18 mouse cellular contexts compared by ENCODE assay signal in the genomic region with DNA sequence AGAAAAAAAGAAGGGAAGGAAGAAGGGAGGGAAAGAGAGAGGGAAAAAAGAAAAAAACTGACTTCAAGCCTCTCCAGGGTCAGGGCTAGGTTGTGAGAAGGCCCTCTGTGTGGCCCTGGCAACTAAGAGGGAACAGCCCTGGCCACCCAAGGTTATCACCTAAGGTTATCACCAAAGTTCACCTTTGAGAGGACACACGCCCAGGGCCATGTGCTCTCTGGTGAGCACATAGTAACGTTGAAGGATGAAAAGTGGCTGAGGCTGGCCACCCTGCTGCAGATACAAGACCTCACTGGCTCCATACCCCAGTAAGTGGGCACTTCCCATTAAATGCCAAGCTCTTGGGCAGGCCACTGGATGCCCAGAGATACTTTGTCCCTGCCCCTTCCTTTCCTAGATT. TPM values are rescaled to one million over a fixed set of nuclear protein-coding genes. Genes with fewer than 3 reads are reported as not detected.
DNase-seq lines count a peak whose midpoint lies in the region; ATAC-seq lines count a peak whose summit lies in the region.
"Had no signal": no experiment of that assay in that cellular context is flagged by ENCODE, and none has a peak within 500 bp of the region (broad histone marks: within the 10 kb centered on the region; RNA-seq: fewer than 3 reads in every experiment).

No protein-coding gene starts in this region.

- DNase-seq in hindbrain, embryonic 10.5 days (ENCODE audit: low spot score): no peak
- DNase-seq in neural tube, embryonic 10.5 days (ENCODE audit: extremely low spot score, low spot score): no peak
- DNase-seq in right cerebral cortex, postnatal 25 days: no peak
- DNase-seq in layer of hippocampus, postnatal 25 days (ENCODE audit: extremely low spot score in 1 of 2, low spot score in 1 of 2): no peak
- DNase-seq: adrenal gland, postnatal 10 days; cerebellum, adult 2 months; gastrocnemius, postnatal 10 days; kidney, postnatal 25 days; left cerebral cortex, postnatal 4 days; lung, postnatal 36 days; thymus, postnatal 25 days had no signal

- no peak for ATAC-seq in hindbrain, embryonic 12.5 days (ENCODE audit: low FRiP score)
- no peak for ATAC-seq in neural tube, embryonic 13.5 days (ENCODE audit: low read depth)
- no peak for ATAC-seq in limb, embryonic 12.5 days (ENCODE audit: insufficient number of reproducible peaks, insufficient read depth, low FRiP score, low TSS enrichment, low read depth)
- peak; percentile 67 for ATAC-seq in liver, embryonic 16.5 days (ENCODE audit: low read depth)
- ATAC-seq: CD4-positive, CD25-positive, alpha-beta regulatory T cell, adult 4 months had no signal

- H3K4me2 ChIP-seq in hindbrain, embryonic 12.5 days (replicated peaks): no peak overlapping the region
- H3K4me2 ChIP-seq in neural tube, embryonic 13.5 days: no peak overlapping the region
- peak overlapping the region; percentile 54 for H3K4me2 ChIP-seq in limb, embryonic 12.5 days
- no peak overlapping the region for H3K4me2 ChIP-seq in liver, embryonic 16.5 days (ENCODE audit: low read depth, low read length)

- peaks cover 91% of the 10 kb centered on the region for H3K4me1 ChIP-seq in hindbrain, embryonic 10.5 days (replicated peaks)
- peaks cover 52% of the 10 kb centered on the region for H3K4me1 ChIP-seq in hindbrain, embryonic 12.5 days
- H3K4me1 ChIP-seq in neural tube, embryonic 13.5 days (replicated peaks): peaks cover 61% of the 10 kb centered on the region
- H3K4me1 ChIP-seq in limb, embryonic 12.5 days (replicated peaks): peaks cover 100% of the 10 kb centered on the region
- H3K4me1 ChIP-seq in liver, embryonic 16.5 days (ENCODE audit: control insufficient read depth, low read depth, low read length): peaks cover 23% of the 10 kb centered on the region

- 64% methylated on average over 2 of the region's 2 CpGs for WGBS in hindbrain, embryonic 10.5 days
- 59% methylated on average over 2 of the region's 2 CpGs for WGBS in hindbrain, embryonic 12.5 days
- 68% methylated on average over 2 of the region's 2 CpGs for WGBS in neural tube, embryonic 13.5 days
- 47% methylated on average over 2 of the region's 2 CpGs for WGBS in limb, embryonic 12.5 days
- WGBS in liver, embryonic 16.5 days (ENCODE audit: insufficient replicate concordance): 39% methylated on average over 2 of the region's 2 CpGs

- H3K9me3 ChIP-seq in hindbrain, embryonic 10.5 days: no peaks in the 10 kb centered on the region
- no peaks in the 10 kb centered on the region for H3K9me3 ChIP-seq in hindbrain, embryonic 12.5 days (replicated peaks)
- H3K9me3 ChIP-seq in neural tube, embryonic 13.5 days: no peaks in the 10 kb centered on the region
- no peaks in the 10 kb centered on the region for H3K9me3 ChIP-seq in limb, embryonic 12.5 days
- no peaks in the 10 kb centered on the region for H3K9me3 ChIP-seq in liver, embryonic 16.5 days (replicated peaks; ENCODE audit: control insufficient read depth, low read length)
- H3K9me3 ChIP-seq: midbrain, embryonic 10.5 days had no signal

- H3K27me3 ChIP-seq in hindbrain, embryonic 10.5 days (ENCODE audit: insufficient read depth, poor library complexity, severe bottlenecking): no peaks in the 10 kb centered on the region
- H3K27me3 ChIP-seq in hindbrain, embryonic 12.5 days: no peaks in the 10 kb centered on the region
- no peaks in the 10 kb centered on the region for H3K27me3 ChIP-seq in neural tube, embryonic 13.5 days
- H3K27me3 ChIP-seq in limb, embryonic 12.5 days: no peaks in the 10 kb centered on the region
- H3K27me3 ChIP-seq in liver, embryonic 16.5 days (ENCODE audit: control insufficient read depth, insufficient read depth, low read depth, low read length): no peaks in the 10 kb centered on the region

- 0 out of 2 replicates have a peak overlapping the region, but pooled peaks have one; percentile 74 for H3K27ac ChIP-seq in hindbrain, embryonic 10.5 days
- no peak overlapping the region for H3K27ac ChIP-seq in hindbrain, embryonic 12.5 days
- 0 out of 2 replicates have a peak overlapping the region, but pooled peaks have one; percentile 33 for H3K27ac ChIP-seq in neural tube, embryonic 13.5 days (replicated peaks)
- H3K27ac ChIP-seq in limb, embryonic 12.5 days: peak overlapping the region; percentile 93
- no peak overlapping the region for H3K27ac ChIP-seq in liver, embryonic 16.5 days (ENCODE audit: low read length)

- H3K4me3 ChIP-seq in hindbrain, embryonic 10.5 days: no peak overlapping the region
- no peak overlapping the region for H3K4me3 ChIP-seq in hindbrain, embryonic 12.5 days
- H3K4me3 ChIP-seq in neural tube, embryonic 13.5 days: no peak overlapping the region
- no peak overlapping the region for H3K4me3 ChIP-seq in limb, embryonic 12.5 days (replicated peaks)
- no peak overlapping the region for H3K4me3 ChIP-seq in liver, embryonic 16.5 days (ENCODE audit: low read depth, low read length)
- H3K4me3 ChIP-seq: erythroblast, embryonic 14.5 days had no signal

- H3K36me3 ChIP-seq in hindbrain, embryonic 10.5 days: peaks cover 20% of the 10 kb centered on the region
- no peaks in the 10 kb centered on the region for H3K36me3 ChIP-seq in hindbrain, embryonic 12.5 days
- H3K36me3 ChIP-seq in neural tube, embryonic 13.5 days: no peaks in the 10 kb centered on the region
- H3K36me3 ChIP-seq in limb, embryonic 12.5 days: peaks cover 17% of the 10 kb centered on the region
- H3K36me3 ChIP-seq in liver, embryonic 16.5 days (ENCODE audit: control insufficient read depth, insufficient read depth): no peaks in the 10 kb centered on the region

- no peak overlapping the region for H3K9ac ChIP-seq in hindbrain, embryonic 12.5 days
- H3K9ac ChIP-seq in neural tube, embryonic 13.5 days: no peak overlapping the region
- H3K9ac ChIP-seq in limb, embryonic 12.5 days (replicated peaks): no peak overlapping the region
- H3K9ac ChIP-seq in liver, embryonic 16.5 days (ENCODE audit: low read depth, low read length): no peak overlapping the region

RNA-seq across cellular contexts. Expression of gene Smad6, which starts 42.6 kb away (rescaled TPM):
- 5.3 and 6.7 TPM in 2 replicates for polyA plus RNA-seq in hindbrain, embryonic 10.5 days (2016; fragmentation: Nextera tagmentation; extraction: Ambion mirVana)
- 12.4 and 13.0 TPM in 2 replicates for polyA plus RNA-seq in hindbrain, embryonic 12.5 days (2016; fragmentation: Nextera tagmentation; extraction: Ambion mirVana)
- 3.8 and 4.1 TPM in 2 replicates for polyA plus RNA-seq in neural tube, embryonic 13.5 days (2015; fragmentation: Nextera tagmentation; extraction: Ambion mirVana)
- 23.5 and 23.9 TPM in 2 replicates for polyA plus RNA-seq in limb, embryonic 12.5 days (2016; fragmentation: Nextera tagmentation; extraction: Ambion mirVana)
- polyA plus RNA-seq in liver, embryonic 16.5 days (2015; fragmentation: Nextera tagmentation; extraction: Ambion mirVana): 1.3 and 1.9 TPM in 2 replicates
- 1 to 10 TPM; 1.8 to 2.2 TPM for total RNA-seq in layer of hippocampus, postnatal 25 days (2021)

Comparison
In these comparisons a context has a peak if more than half of its experiments do, and no peak if none do; other contexts are left out.
1. H3K27ac ChIP-seq: peak in hindbrain, embryonic 10.5 days (single experiment), neural tube, embryonic 13.5 days (single experiment) and limb, embryonic 12.5 days (single experiment); none in hindbrain, embryonic 12.5 days (single experiment) and liver, embryonic 16.5 days (single experiment).